Mouse (Mus musculus): Measurements from ENCODE around the gene Scube2. TPM values are rescaled to one million over a fixed set of nuclear protein-coding genes. Genes with fewer than 3 reads are reported as not detected.

The Scube2 gene
- 1 to 10 TPM in 2 of 4 experiments, under 1 TPM in 2; 0.87 to 1.9 (median 1.3) TPM for total RNA-seq (2022)

DNA sequence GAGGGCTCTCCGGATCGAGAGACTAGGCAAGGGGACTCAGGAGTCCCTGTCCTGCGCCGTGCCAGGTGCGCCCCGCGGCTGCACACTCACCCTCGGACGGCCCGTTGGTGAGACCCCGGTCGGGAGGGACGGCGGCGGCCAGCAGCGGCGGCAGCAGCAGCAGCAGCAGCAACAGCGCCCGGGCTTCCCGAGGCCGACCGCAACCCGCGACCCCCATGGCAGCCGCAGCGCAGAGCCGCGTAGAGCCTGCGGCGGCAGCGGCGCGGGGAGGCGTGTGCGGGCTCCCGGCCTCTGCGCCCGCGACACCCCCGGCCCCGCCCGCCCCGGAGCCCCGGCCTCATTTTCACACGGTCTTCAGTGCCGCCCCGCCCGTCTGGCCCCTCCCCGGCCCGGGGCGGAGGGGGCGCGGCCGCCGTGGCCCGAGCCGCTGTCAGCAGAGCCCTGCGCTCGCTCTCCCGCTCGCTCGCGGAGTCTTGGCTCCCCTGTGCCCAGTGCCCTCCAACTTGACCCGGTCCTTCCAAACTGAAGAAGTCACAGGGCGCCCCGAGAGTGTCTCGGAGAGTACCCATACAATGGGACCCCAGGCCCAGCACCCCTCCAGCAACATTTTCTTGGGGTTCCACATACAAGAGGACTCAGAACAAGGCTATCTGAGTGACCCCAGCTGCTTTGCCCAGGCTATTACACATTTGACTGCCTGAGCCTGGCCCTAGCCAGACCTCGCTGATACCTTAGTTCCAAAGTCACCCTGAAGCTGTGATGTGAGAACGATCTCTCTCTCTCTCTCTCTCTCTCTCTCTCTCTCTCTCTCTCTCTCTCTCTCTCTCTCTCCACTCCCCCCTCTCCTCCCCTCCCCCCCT, at the start of gene Scube2:
Scube2 (minus strand) TSS at position 310 of the 860 bp plus-strand sequence.
- DNase-seq (ENCODE audit: low spot score in 2 of 2): no peak

DNA sequence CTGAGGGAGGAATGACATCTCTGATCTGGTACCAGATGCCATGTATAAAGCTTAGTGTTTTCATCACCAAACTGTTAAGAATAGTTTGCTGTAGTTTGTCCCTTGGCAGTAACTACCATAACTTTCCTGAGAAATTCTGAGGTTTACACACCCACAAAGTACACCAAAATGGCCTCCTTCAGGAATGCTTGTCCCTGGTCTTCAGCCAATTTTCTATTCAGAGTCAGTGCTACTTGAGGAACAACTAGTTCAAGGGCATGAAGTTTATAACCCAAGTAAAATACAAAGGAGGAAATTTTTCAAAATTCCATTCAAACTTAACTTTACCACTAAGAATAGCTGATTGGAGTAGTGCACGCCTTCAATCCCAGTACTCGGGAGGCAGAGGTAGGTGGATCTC, 40.7 kb upstream of the Scube2 start:
- no peak for DNase-seq (ENCODE audit: low spot score in 2 of 2)

DNA sequence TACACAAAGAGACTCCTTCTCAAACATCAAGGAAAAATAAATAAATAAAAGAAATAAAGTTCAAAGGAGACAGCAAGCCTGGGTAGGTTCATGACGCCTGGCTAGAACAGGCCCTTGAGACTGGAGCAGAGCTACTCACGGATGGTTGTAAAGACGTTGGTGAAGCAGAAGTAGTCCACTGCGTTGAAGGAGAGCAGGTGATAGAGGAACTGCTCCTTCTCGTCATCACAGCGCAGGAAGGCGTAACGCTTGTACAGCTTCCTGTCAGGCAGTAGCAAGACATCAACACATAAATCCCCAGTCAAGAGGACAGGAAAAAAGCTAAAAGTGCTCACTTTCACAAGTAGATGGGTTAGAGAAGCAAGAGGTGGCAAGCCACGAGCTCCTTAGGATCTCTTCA, 35.4 kb upstream of the Scube2 start:
- DNase-seq (ENCODE audit: low spot score in 2 of 2): no peak

DNA sequence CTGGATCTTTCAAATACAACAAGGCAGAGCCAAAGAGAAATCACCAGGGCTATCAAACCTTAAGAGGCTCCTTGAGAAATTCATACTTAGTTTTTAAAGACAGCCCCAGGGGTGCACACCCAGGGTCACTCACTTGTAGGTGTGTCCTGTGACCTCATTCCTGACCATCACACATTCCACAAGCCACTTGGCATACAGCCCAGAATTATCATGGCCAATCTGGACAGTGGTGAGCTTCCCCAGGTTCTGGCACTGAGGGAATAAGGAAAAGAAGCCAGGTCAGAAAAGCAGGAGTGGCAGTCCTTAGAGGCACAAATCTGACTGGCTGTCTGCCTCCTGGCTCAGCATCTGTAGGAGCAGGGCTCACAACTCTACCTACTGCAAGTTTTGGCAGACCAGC, 33.4 kb upstream of the Scube2 start:
- no peak for DNase-seq (ENCODE audit: low spot score in 2 of 2)

DNA sequence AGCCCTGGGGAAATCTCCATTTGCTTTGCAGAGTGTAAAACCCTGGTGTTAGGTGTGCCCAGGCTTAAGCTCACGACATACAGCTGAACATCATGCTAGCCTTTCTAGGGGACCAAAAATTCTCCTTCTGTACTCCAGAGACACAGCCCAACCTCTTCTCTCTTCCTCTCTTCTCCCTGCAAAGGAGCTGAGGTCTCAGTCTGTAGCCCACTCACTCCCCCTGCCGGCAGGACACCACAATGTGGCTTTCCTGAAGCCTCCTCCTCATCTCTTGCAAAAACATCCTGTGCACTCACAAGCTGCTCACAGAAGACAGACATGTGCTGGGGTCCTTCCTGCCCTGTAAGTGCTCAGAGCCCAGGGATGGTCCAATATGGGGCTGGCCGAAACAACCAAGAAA, 27.1 kb upstream of the Scube2 start:
- peak; percentile 23 to 41 for DNase-seq (ENCODE audit: low spot score in 2 of 2)

DNA sequence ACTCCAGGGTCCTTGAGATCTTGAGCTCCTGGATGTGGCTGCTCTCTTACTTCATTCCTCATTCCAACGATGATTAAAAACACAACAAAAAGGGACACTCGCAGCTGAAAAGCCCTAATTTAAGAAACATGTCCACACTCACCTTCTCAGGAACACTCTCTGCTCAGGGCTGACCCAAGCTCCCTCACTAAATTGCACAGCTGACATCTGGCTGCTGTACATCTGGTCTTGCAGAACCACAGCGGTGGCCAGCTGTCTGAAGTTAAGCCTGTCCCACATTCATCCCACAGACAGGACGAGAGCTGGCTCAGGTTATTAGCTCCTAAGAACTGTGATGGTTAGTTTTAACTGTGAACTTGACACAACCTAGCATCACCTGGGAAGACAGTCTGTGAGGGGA, 26.3 kb upstream of the Scube2 start:
- no peak for DNase-seq (ENCODE audit: low spot score in 2 of 2)

DNA sequence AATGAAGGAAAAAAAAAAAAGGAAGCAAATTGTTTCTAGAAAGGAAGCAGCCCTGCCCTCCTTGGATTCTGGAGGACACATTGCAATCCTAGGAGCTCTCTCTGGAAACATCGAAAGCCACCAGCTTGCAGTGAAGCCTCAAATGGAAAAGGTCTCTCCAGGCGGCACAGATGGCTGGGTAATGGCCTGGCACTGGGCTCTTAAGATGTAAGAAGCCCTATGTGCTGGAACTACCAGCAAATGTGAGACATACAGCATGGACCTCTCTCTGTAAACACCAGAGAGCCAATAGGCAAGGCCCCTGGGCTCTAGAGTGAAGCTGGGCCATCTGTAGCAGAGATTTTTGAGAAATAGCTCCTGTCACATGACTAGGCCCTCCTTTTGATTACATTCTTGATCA, 24.8 kb upstream of the Scube2 start:
- DNase-seq (ENCODE audit: low spot score in 2 of 2): no peak

DNA sequence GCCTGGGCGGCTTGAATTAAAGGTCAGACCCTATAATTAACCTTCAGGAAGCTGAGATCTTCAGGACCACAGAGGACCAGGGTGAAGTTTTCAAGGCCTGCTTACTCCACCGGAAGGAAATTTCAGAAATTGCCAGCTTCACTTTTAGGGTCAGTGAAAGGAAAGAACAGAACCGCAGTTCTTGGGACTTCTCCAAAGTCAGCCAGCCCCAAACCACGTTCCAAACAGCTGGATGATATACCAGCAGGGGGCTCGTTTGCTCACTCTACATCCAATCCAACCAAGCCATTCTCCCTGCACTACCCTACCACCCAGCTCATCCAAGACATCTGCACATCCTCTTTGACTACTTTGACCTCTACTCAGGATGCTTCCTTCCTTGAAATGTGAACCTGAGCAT, 23.8 kb upstream of the Scube2 start:
- DNase-seq (ENCODE audit: low spot score in 2 of 2): no peak

DNA sequence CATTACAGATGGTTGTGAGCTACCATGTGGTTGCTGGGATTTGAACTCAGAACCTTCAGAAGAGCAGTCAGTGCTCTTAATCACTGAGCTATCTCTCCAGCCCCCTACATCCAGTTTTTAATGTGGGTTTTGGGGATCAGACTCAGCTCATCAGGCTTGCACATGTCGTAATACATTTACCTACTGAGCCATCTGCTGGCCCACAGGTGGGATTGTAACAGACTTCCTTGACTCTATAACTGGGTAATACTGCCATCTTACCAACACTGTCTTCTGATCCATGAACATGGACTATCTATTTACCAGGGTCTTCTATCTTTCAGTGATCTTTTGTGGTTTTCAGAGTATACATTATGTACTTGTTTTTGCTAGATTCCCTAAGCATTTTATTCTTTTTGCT, 20.8 kb upstream of the Scube2 start:
- no peak for DNase-seq (ENCODE audit: low spot score in 2 of 2)

DNA sequence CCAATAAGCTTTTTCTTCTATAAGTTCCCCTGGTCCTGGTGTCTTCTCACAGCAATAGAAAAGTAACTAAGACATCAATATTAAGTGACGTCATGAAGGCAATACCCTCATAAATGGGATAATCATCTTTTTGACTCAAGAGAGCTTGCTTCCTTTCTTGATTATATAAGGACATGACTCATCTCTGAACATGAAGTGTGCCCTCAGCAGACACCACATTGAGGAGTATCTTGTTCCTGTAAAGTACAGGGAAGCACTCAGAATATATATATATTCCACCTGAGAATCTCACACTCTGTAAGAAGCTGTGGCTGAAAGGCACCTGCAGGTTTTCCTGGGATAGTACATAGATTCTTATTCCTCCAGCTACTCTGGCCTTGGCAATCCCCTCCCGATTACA, 17.1 kb upstream of the Scube2 start:
- DNase-seq (ENCODE audit: low spot score in 2 of 2): no peak

DNA sequence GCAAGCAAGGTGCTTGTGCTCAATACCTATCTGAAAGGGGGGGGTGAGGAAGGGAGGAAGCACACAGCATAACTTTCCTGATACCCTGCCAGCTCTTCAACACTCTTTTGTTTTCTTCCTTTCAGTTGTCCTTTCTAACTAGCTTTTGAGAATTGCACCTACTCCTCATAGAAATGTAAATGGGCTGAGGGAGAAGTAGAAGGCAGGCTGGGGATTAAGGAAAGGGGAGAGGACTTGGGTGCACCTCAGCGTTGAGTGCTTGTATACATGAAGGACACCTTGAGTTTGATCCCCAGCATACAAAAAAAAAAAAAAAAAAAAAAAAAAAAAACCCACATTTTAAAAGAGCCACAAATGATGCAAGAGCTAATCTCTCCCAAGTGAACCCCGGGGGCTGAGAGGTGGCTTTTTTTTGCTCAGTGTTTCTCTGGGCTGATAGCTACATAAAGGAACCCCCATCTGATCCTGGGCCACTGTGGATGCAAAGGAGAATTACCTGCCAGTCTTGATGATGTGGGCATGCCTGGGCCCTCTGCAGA, 16.2 kb upstream of the Scube2 start:
- DNase-seq (ENCODE audit: low spot score in 2 of 2): no peak

DNA sequence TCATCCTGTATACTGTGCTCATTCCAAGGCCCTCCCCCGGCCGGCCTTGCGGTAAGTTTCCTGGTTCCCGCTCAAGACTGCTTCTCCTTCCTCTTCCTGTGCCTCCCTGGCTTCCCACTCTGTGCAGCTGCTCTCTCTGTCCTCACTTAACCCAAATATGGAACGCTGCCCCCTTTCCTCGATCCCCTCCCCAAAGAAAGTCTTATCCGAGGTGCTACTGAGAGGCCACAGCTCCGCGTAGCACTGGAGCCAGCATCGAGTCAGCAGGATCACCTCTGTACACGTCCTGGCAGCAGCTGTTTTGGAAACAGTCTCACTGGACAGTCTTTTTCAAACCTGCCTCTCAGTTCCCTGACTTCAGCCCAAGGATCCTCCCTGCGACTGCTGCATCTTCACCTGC, 13.7 kb upstream of the Scube2 start:
- DNase-seq (ENCODE audit: low spot score in 2 of 2): no peak

DNA sequence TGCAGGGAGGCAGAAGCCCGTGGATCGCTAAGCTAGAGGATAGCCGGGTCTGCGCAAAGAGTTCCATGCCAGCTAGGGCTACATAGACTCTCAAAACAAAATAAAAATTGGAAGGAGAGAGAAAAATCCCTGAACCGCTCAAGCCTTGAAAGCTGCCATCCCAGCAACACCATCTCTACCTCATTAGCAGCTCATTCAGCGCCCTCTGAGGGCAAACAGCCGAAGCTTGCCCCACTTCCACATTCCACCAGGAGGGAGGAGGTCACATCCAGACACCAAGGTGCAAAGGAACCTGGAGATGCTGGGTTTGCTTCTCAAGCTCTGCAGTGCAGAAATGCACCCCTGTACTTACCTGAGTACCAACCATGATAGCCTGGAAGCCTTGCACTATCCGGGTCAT, 10.6 kb upstream of the Scube2 start:
- DNase-seq (ENCODE audit: low spot score in 2 of 2): no peak

DNA sequence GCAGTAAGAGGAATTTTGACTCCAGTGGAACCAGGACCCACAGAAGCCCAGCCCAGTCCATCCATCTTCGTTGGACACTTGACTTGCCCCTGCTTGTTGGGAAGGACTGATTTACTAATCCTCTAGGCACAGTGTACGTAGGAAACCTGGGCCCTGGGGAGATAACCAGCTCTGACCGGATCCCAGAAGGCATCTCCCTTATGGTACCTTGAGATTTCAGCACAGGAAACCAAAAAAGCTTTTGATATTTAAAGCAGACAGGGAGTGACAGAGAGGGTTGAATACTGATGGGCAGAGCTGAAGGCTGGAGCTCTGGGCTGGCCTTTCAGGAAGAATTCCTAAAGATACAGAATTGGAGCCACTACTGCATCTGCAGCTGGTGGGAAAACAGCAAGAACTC, 10.1 kb upstream of the Scube2 start:
- no peak for DNase-seq (ENCODE audit: low spot score in 2 of 2)

DNA sequence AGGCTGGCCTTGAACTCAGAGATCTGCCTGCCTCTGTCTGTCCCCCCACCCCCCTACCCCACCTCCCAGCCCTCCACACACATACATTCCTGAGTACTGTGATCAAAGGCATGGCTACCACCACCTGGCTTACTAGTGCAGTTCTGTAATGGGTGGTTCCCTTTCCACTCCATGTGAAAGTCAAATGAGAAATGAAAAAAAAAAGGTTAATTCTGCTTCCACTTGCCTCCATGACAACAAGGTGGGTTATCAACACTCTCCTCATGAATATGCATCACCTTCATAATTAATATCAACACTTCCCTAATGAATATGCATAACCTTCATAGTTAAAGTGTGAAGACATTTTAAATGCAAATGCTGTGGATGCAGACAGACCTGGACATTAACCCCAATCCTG, 9.6 kb upstream of the Scube2 start:
- DNase-seq (ENCODE audit: low spot score in 2 of 2): no peak

DNA sequence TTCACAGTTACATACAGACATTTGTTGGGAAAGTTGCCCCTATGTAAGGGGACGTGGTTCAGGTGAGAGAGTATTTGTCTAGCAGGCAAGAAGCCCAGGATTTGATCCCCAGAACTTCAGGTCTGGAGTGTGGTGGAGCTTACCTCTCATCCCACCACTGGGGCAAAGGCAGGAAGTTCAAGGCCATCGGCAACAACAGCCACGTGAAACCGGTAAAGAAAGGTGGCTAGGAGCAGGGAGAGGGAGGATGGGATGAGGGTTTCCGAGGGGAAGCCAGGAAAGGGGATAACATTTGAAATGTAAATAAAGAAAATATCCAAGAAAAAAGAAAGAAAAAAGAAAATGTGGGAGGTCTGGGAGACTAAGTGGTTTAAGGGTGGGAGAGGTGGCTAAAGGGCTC, 7.7 kb upstream of the Scube2 start:
- no peak for DNase-seq (ENCODE audit: low spot score in 2 of 2)

DNA sequence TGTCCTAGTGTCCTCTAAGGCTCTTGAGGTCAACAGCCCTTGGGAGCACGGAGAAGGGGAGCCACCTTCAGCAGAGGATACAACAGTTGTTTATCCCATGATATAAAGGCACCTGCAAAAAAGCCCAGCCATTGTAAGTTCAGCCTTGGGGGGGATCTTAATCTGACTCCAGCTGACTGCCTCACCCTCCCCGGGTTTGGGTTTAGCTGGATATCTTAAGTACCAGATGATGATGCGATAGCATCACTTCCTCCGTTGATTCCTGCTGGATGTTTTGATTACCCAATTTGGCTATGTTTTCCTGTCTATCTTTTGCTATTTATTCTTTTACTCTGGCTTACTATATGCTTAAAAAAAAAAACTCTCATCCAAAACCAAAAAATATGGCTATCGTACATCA, 5.8 kb upstream of the Scube2 start:
- no peak for DNase-seq (ENCODE audit: low spot score in 2 of 2)

DNA sequence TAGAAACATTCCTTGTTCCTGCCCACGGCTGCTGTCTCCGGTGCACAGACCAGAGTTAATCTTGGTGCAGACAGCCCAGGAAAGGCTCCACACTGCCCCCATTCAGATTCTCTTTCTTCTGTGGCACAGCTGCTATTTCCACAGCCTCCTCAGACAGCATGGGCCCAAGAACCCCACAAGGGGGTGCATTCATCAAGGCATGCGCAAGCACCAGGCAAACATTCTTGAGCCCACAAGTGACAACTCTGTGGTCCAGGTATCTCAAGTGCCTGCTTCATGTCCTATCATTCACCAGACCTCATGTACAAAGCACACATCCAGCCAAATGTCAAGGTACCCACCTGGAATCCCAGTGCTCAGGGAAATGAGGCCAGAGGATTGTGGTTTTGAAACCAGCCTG, 3.0 kb upstream of the Scube2 start:
- DNase-seq (ENCODE audit: low spot score in 2 of 2): no peak

DNA sequence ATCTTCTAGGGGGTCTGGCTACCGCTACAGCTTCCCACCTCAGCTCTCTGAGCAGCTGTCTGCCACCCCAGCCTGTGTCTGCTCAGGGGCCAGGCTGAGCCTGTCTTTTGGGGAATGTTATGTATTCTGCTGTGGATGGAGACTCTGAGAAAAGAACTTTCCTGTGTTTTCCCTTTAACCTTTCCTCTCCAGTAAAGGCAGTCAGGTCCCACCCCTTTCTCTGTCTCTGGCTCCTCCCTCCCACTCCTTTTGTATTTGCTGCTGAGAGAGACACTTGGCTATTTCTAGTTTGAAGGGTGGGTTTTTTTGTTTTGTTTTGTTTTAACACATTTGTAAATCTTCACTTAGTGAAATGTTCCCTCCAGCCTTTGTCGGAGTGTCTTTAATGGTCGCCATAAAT, 1.2 kb upstream of the Scube2 start:
- no peak for DNase-seq (ENCODE audit: low spot score in 2 of 2)

DNA sequence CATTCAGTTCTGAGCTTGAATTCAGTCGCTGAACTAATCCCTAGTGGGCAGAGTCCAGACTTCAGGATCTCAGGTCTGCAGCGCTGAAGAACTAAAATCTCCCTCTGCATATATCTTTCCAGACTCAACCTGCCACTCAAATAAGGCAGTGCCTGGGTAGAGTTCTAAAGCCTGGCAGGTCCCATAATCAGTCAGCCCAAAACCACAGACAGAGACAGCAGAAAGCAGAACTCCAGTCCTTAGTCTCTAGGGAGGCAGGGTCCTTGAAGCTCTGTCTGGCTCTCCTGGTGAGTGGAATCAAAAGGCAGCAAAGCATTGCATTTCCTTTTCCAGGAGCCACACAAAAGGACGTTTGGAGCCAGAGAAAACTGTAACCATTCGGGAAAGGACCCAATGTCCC, 1.9 kb downstream of the Scube2 start:
- DNase-seq (ENCODE audit: low spot score in 2 of 2): no peak

DNA sequence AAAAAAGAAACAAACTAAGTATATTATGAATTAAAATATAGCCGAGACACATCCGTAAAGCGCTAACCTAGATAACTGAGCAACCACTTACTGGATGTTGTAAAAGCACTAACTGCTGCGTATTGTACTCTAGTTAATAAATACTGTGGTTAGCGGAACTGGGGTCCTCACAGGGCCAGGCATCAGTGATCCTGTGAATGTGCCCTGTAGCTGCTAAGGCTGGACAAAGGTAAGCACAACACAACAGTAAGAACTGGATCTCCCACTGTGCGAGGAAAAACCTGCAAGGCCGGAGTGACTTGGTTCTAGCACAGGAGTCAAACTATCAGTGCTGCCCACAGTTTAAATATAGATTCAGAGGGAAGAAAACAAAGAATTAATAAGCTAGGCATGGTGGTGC, 5.3 kb downstream of the Scube2 start:
- no peak for DNase-seq (ENCODE audit: low spot score in 2 of 2)

DNA sequence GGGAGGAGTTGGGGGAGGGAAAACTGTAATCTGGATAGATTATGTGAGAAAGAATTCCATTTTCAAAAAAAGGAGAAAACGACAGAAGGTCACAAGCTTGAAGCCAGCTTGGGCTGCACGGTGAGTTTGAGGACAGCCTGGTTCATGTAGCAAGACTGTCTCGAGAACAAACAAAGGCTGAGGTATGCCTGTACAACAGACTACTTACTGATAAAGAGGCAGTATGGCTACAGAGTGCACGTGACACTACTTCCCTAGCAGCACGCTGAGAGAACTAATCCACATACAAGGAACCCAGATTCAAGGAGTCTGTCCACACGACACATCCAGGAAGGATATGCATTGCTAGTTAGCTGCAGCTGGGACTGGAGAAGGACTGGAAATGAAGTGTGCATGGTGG, 6.1 kb downstream of the Scube2 start:
- no peak for DNase-seq (ENCODE audit: low spot score in 2 of 2)

DNA sequence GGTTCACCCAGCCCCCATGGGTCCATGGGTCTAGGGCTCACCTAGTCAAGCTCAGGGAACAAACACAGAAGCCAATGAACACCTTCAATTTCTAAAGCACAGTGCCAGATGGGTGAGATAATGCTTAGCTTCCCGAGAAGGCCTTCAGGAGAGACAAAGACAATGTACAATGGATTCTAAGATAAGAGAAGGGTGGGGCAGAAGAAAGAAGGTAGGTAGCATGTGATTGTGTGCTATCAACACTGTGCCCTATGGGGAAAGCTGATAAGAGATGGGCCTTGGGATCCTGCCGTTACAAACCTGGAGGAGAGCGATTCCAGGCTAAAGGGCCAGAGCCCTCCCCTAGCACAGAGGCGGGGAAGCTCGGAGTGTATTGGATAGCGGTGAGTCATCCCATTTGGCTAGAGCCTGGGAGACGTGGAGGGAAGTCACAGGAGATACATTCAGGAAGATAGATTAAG, 12.7 kb downstream of the Scube2 start:
- DNase-seq (ENCODE audit: low spot score in 2 of 2): no peak
